Mouse (Mus musculus) spleen, adult 2 months (tissue): ENCODE results near the gene Dao. TPM values are rescaled to one million over a fixed set of nuclear protein-coding genes. Genes with fewer than 3 reads are reported as not detected.
A peak's percentile ranks its signal among the peaks of the same experiment; 100 is the strongest.

Experiments
- DNase-seq, 2 experiments: peaks; one replicate each; pipeline versions ENCODE4 v3.0.0 to v3.0.0-alpha.2; 2012 to 2021; ENCODE audit warnings: low spot score in 2 of 2, low read depth in 1 of 2
- H3K27ac ChIP-seq: fragments of 200-500 bp; 2 replicates; pipeline ENCODE4 v1.5.1; 2012; ENCODE audit warnings: low read length, inconsistent platforms; ENCODE audit not compliant: insufficient read depth
- H3K27me3 ChIP-seq: fragments of 200-500 bp; 2 replicates; pipeline ENCODE4 v1.6.1; 2012; ENCODE audit warnings: mild to moderate bottlenecking, moderate library complexity, low read length, inconsistent platforms; ENCODE audit not compliant: control insufficient read depth, insufficient read depth
- H3K36me3 ChIP-seq: fragments of 200-500 bp; 2 replicates; pipeline ENCODE4 v1.6.1; 2012; ENCODE audit warnings: mild to moderate bottlenecking, low read length, inconsistent platforms; ENCODE audit not compliant: control insufficient read depth, insufficient read depth
- H3K4me1 ChIP-seq: fragments of 200-500 bp; 2 replicates; pipeline ENCODE4 v1.6.1; 2011; ENCODE audit warnings: inconsistent platforms; ENCODE audit not compliant: control insufficient read depth, insufficient read depth, insufficient read length
- H3K4me3 ChIP-seq: fragments of 200-500 bp; 2 replicates; pipeline ENCODE4 v1.5.1; 2011; ENCODE audit warnings: mild to moderate bottlenecking, inconsistent platforms; ENCODE audit not compliant: insufficient read depth, insufficient read length; ENCODE audit errors: extremely low read depth
- CTCF ChIP-seq: fragments of 200-500 bp; IDR thresholded peaks from 2 replicates; pipeline ENCODE4 v1.5.1; 2011; ENCODE audit warnings: mild to moderate bottlenecking, inconsistent platforms; ENCODE audit not compliant: insufficient read depth, insufficient read length, insufficient replicate concordance; ENCODE audit errors: extremely low read depth
- POLR2A ChIP-seq: fragments of 200-500 bp; IDR thresholded peaks from 2 replicates; pipeline ENCODE4 v1.6.1; 2011; ENCODE audit warnings: low read depth, low read length, inconsistent platforms
- WGBS: fragments of 180-500 bp; shearing (Covaris S2); methylation state at CpG from one replicate; pipeline ENCODE4 v1.1.7; 2018; 5-methylcytosine and 5-hydroxymethylcytosine counted together
- polyA plus RNA-seq: library from polyadenylated mRNA; depleted of rRNA; stranded (reverse); fragments of >200 nt; gene quantifications from 2 replicates; pipeline ENCODE4 v1.2.3, GENCODE M21; 2012

Dao gene
- polyA plus RNA-seq, 1 experiment, result 0.26 TPM

- H3K36me3 ChIP-seq, result peaks cover 12% of the 10 kb centered on the region
- H3K27me3 ChIP-seq, result no peaks in the 10 kb centered on the region
- no peak for DNase-seq
- no peaks in the 10 kb centered on the region; the same call in 1 of the 2 replicates for H3K4me1 ChIP-seq
- H3K27ac ChIP-seq, result peak overlapping the region; percentile 39
- no peak overlapping the region for H3K4me3 ChIP-seq
- TF ChIP-seq POLR2A, result no peak
- TF ChIP-seq CTCF, result no peak
- WGBS, result 81% methylated on average over 8 of the region's 8 CpGs
Measured at GRCm38 (mm10) chr5:113973790-113974189, 29.7 kb upstream of the Dao start.

- Histone ChIP-seq H3K4me1 (no peaks in the 10 kb centered on the region; the same call in 1 of the 2 replicates), H3K36me3 (peaks cover 12% of the 10 kb centered on the region), H3K4me3 (no peak overlapping the region), H3K27me3 (no peaks in the 10 kb centered on the region), H3K27ac (peak overlapping the region; percentile 22)
- WGBS, result 82% methylated on average over 15 of the region's 15 CpGs
- no peak for TF ChIP-seq CTCF
- no peak for TF ChIP-seq POLR2A
- DNase-seq, result no peak
Measured at GRCm38 (mm10) chr5:113974576-113974975, 28.9 kb upstream of the Dao start.

DNA sequence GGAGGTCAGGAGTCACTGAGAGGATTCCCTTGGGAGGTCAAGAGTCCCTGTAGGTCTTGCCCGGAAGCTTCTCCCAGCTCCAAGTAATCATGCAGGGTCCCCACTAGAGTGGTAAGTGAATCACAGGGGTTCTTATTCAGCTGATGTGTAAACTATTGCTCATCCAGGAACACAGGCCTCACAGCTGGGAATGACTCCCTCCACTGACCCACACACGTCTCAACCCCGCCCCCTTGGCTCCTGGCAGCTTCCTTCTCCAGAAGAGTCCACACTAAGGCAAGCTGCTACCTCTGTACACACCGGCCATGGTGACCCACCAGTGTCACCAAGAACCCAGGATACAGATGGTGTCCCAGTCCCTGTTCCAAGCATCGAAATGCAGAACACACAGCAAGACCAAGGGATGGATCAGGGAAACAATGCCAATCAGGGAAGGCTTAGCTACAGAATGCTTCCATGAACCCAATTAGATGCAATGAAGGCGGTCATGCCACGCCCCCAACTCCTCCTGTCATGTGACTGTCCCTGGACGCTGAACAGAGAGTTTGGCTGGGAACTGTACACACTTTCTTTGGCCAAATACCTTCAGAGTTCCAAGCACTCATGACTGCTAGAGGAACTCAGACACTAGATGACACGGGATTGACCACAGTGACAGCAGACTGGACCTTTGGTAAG is 27.8 kb upstream of the Dao start:
- TF ChIP-seq CTCF, result no peak
- TF ChIP-seq POLR2A, result no peak
- Histone ChIP-seq H3K36me3 (peaks cover 8% of the 10 kb centered on the region), H3K4me1 (no peaks in the 10 kb centered on the region; the same call in 1 of the 2 replicates), H3K27me3 (no peaks in the 10 kb centered on the region), H3K27ac (peak overlapping the region; percentile 22; the same call in 1 of the 2 replicates), H3K4me3 (no peak overlapping the region)
- DNase-seq, result no peak
- 78% methylated on average over 9 of the region's 9 CpGs for WGBS

GRCm38 (mm10) chr5:113976597-113976996 is 26.9 kb upstream of the Dao start:
- no peak for TF ChIP-seq CTCF

GRCm38 (mm10) chr5:113977309-113977708 is 26.2 kb upstream of the Dao start:
- no peak for DNase-seq
- H3K27me3 ChIP-seq, result no peaks in the 10 kb centered on the region
- peaks cover 10% of the 10 kb centered on the region for H3K36me3 ChIP-seq
- TF ChIP-seq CTCF (no peak), POLR2A (no peak)
- H3K27ac ChIP-seq, result peak overlapping the region; percentile 33; the same call in 1 of the 2 replicates
- WGBS, result 88% methylated on average over 8 of the region's 8 CpGs
- H3K4me1 ChIP-seq, result no peaks in the 10 kb centered on the region; the same call in 1 of the 2 replicates
- H3K4me3 ChIP-seq, result no peak overlapping the region

More at GRCm38 (mm10) chr5:113976597-113976996, 26.9 kb upstream of the Dao start:
- no peaks in the 10 kb centered on the region; the same call in 1 of the 2 replicates for H3K4me1 ChIP-seq
- H3K27me3 ChIP-seq, result no peaks in the 10 kb centered on the region
- no peak overlapping the region for H3K27ac ChIP-seq
- peaks cover 8% of the 10 kb centered on the region for H3K36me3 ChIP-seq
- 93% methylated on average over 8 of the region's 8 CpGs for WGBS
- DNase-seq, result no peak
- no peak overlapping the region for H3K4me3 ChIP-seq

GRCm38 (mm10) chr5:113980511-113980910 is 23.0 kb upstream of the Dao start:
- Histone ChIP-seq H3K4me3 (no peak overlapping the region), H3K27ac (no peak overlapping the region), H3K27me3 (no peaks in the 10 kb centered on the region), H3K4me1 (no peaks in the 10 kb centered on the region; the same call in 1 of the 2 replicates), H3K36me3 (peaks cover 10% of the 10 kb centered on the region)
- DNase-seq, result no peak
- no peak for TF ChIP-seq POLR2A
- TF ChIP-seq CTCF, result no peak
- WGBS, result 38% methylated on average over 1 of the region's 1 CpGs

GRCm38 (mm10) chr5:113981171-113981570 is 22.3 kb upstream of the Dao start:
- TF ChIP-seq CTCF (no peak), POLR2A (no peak)
- H3K4me3 ChIP-seq, result no peak overlapping the region
- DNase-seq, result no peak
- peaks cover 10% of the 10 kb centered on the region for H3K36me3 ChIP-seq
- peaks cover 6% of the 10 kb centered on the region; the same call in 1 of the 2 replicates for H3K4me1 ChIP-seq
- H3K27ac ChIP-seq, result no peak overlapping the region
- no peaks in the 10 kb centered on the region for H3K27me3 ChIP-seq
- 69% methylated on average over 6 of the region's 6 CpGs for WGBS
